Mouse (Mus musculus): ENCODE data around the gene Cpeb3. TPM values are rescaled to one million over a fixed set of nuclear protein-coding genes. Genes with fewer than 3 reads are reported as not detected.
"Not testable (repeated sequence)": the region's sequence is repeated elsewhere in the genome, so short reads cannot be mapped to it uniquely, and the experiment has no call there.

The Cpeb3 gene
- polyA plus RNA-seq, 1 experiment from 2014 or later = 1.2 TPM

DNA sequence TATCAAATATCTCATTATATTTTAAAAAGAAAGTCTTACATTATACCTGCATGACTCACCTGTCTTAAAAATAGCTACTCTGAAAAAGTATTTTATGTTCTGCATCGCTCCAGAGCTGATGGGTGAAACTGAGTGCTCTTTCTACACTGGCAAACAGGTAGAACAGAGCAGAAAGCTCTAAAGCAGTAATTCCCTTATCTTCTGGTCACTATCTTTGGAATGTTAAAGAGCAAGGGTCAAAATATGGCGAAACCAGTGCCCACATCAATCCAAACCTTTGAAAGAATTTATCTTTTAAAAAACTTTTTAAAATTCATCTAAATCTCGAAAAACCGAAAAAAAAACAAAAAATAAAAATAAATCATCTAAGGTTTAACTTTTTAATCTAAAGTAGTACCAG lies 52.4 kb downstream of the Cpeb3 start:
- Histone ChIP-seq H3K4me3 (ENCODE audit: low read depth, low read length) (no peak overlapping the region), H3K4me1 (replicated peaks; ENCODE audit: control insufficient read depth, insufficient read depth) (no peaks in the 10 kb centered on the region), H3K27ac (replicated peaks) (no peak overlapping the region), H3K27me3 (ENCODE audit: control insufficient read depth, insufficient read depth, low read length) (no peaks in the 10 kb centered on the region), H3K4me2 (replicated peaks; ENCODE audit: low read depth) (no peak overlapping the region), H3K9ac (ENCODE audit: low read length) (no peak overlapping the region), H3K36me3 (ENCODE audit: control insufficient read depth, insufficient read depth, low read length) (no peaks in the 10 kb centered on the region), H3K9me3 (ENCODE audit: control insufficient read depth, low read length) (no peaks in the 10 kb centered on the region)
- no peak for ATAC-seq (ENCODE audit: low FRiP score, low TSS enrichment)
- TF ChIP-seq CTCF (IDR thresholded peaks at IDR 0.05; ENCODE audit: low read depth) = no peak
- no peak for TF ChIP-seq EP300 (optimal IDR thresholded peaks at IDR 0.05)
- 59% methylated on average over 4 of the region's 4 CpGs for WGBS
- DNase-seq (ENCODE audit: low spot score) = no peak

DNA sequence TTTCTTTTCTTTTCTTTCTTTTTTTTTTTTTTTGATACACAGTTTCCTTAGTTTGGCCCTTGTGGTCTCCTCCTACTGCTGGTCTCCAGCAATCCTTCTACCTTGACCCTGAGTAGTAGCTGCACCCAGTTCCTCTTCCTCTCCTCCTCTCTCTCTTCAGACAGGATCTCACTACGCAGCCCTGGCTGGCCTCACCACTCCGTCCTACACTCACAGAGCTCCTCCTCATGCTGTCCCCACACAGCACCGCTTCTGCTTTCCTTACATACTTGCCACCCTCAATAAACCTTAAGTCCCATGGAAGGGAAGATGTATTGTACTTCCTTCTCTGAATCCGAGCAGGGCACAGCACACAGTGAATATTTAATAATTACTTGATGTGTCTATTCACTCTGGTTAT lies 61.3 kb downstream of the Cpeb3 start:
- ATAC-seq (ENCODE audit: low FRiP score, low TSS enrichment) = no peak
- Histone ChIP-seq H3K36me3 (ENCODE audit: control insufficient read depth, insufficient read depth, low read length) (no peaks in the 10 kb centered on the region), H3K9ac (ENCODE audit: low read length) (no peak overlapping the region), H3K27me3 (ENCODE audit: control insufficient read depth, insufficient read depth, low read length) (no peaks in the 10 kb centered on the region), H3K27ac (replicated peaks) (no peak overlapping the region), H3K9me3 (ENCODE audit: control insufficient read depth, low read length) (no peaks in the 10 kb centered on the region), H3K4me2 (replicated peaks; ENCODE audit: low read depth) (no peak overlapping the region), H3K4me3 (ENCODE audit: low read depth, low read length) (no peak overlapping the region), H3K4me1 (replicated peaks; ENCODE audit: control insufficient read depth, insufficient read depth) (no peaks in the 10 kb centered on the region)
- TF ChIP-seq CTCF (IDR thresholded peaks at IDR 0.05; ENCODE audit: low read depth) = no peak
- no peak for TF ChIP-seq EP300 (optimal IDR thresholded peaks at IDR 0.05)
- no peak for DNase-seq (ENCODE audit: low spot score)
- WGBS = 69% methylated on average over 4 of the region's 4 CpGs

- no peak overlapping the region for H3K27ac ChIP-seq (replicated peaks)
- no peak overlapping the region for H3K4me2 ChIP-seq (replicated peaks; ENCODE audit: low read depth)
- DNase-seq (ENCODE audit: low spot score) (no peak), ATAC-seq (ENCODE audit: low FRiP score, low TSS enrichment) (no peak)
- 79% methylated on average over 1 of the region's 1 CpGs for WGBS
- no peak for TF ChIP-seq EP300 (optimal IDR thresholded peaks at IDR 0.05)
- no peak for TF ChIP-seq CTCF (IDR thresholded peaks at IDR 0.05; ENCODE audit: low read depth)
- no peaks in the 10 kb centered on the region for H3K4me1 ChIP-seq (replicated peaks; ENCODE audit: control insufficient read depth, insufficient read depth)
- no peaks in the 10 kb centered on the region for H3K9me3 ChIP-seq (ENCODE audit: control insufficient read depth, low read length)
- H3K9ac ChIP-seq (ENCODE audit: low read length) = no peak overlapping the region
- H3K4me3 ChIP-seq (ENCODE audit: low read depth, low read length) = no peak overlapping the region
- no peaks in the 10 kb centered on the region for H3K36me3 ChIP-seq (ENCODE audit: control insufficient read depth, insufficient read depth, low read length)
- H3K27me3 ChIP-seq (ENCODE audit: control insufficient read depth, insufficient read depth, low read length) = no peaks in the 10 kb centered on the region
Measured at GRCm38 (mm10) chr19:37145846-37146245, 62.6 kb downstream of the Cpeb3 start.

- no peak overlapping the region for H3K27ac ChIP-seq (replicated peaks)
- no peak overlapping the region for H3K4me3 ChIP-seq (ENCODE audit: low read depth, low read length)
- no peak overlapping the region for H3K4me2 ChIP-seq (replicated peaks; ENCODE audit: low read depth)
- no peak for ATAC-seq (ENCODE audit: low FRiP score, low TSS enrichment)
- 82% methylated on average over 5 of the region's 5 CpGs for WGBS
- H3K9ac ChIP-seq (ENCODE audit: low read length) = no peak overlapping the region
- H3K9me3 ChIP-seq (ENCODE audit: control insufficient read depth, low read length) = no peaks in the 10 kb centered on the region
- TF ChIP-seq EP300 (optimal IDR thresholded peaks at IDR 0.05) = no peak
- TF ChIP-seq CTCF (IDR thresholded peaks at IDR 0.05; ENCODE audit: low read depth) = no peak
- no peaks in the 10 kb centered on the region for H3K36me3 ChIP-seq (ENCODE audit: control insufficient read depth, insufficient read depth, low read length)
- no peak for DNase-seq (ENCODE audit: low spot score)
- no peaks in the 10 kb centered on the region for H3K27me3 ChIP-seq (ENCODE audit: control insufficient read depth, insufficient read depth, low read length)
- no peaks in the 10 kb centered on the region for H3K4me1 ChIP-seq (replicated peaks; ENCODE audit: control insufficient read depth, insufficient read depth)
Measured at GRCm38 (mm10) chr19:37145401-37145800, 63.0 kb downstream of the Cpeb3 start.

GRCm38 (mm10) chr19:37141623-37142022 lies 66.8 kb downstream of the Cpeb3 start:
- no peak for DNase-seq (ENCODE audit: low spot score)
- no peaks in the 10 kb centered on the region for H3K36me3 ChIP-seq (ENCODE audit: control insufficient read depth, insufficient read depth, low read length)
- no peak overlapping the region for H3K4me2 ChIP-seq (replicated peaks; ENCODE audit: low read depth)
- TF ChIP-seq CTCF (IDR thresholded peaks at IDR 0.05; ENCODE audit: low read depth) = no peak
- no peak for TF ChIP-seq EP300 (optimal IDR thresholded peaks at IDR 0.05)
- H3K9ac ChIP-seq (ENCODE audit: low read length) = no peak overlapping the region
- 53% methylated on average over 4 of the region's 4 CpGs for WGBS
- ATAC-seq (ENCODE audit: low FRiP score, low TSS enrichment) = no peak
- H3K4me3 ChIP-seq (ENCODE audit: low read depth, low read length) = no peak overlapping the region
- H3K27me3 ChIP-seq (ENCODE audit: control insufficient read depth, insufficient read depth, low read length) = no peaks in the 10 kb centered on the region
- no peaks in the 10 kb centered on the region for H3K4me1 ChIP-seq (replicated peaks; ENCODE audit: control insufficient read depth, insufficient read depth)
- H3K9me3 ChIP-seq (ENCODE audit: control insufficient read depth, low read length) = no peaks in the 10 kb centered on the region
- H3K27ac ChIP-seq (replicated peaks) = no peak overlapping the region

DNA sequence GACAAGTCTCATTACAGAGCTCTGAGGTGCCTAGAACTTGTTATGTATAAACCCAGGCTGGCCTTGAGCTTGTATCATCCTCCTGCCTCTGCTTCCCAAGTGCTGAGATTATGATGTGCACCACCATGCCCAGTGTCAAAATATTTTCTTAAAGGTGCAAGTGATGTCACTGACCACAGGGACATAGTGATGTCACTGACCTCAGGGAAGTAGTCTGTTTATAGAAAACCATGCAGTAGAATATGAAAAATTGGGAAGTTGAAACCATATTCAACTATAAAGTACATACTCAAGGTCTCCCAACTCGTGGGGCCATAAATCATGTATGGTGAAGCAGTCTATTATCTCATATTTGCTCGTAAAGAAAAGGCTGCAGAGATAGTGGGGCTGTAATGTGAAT lies 71.3 kb downstream of the Cpeb3 start:
- Histone ChIP-seq H3K9ac (ENCODE audit: low read length) (no peak overlapping the region), H3K4me3 (ENCODE audit: low read depth, low read length) (no peak overlapping the region), H3K27ac (replicated peaks) (no peak overlapping the region), H3K9me3 (ENCODE audit: control insufficient read depth, low read length) (no peaks in the 10 kb centered on the region), H3K36me3 (ENCODE audit: control insufficient read depth, insufficient read depth, low read length) (no peaks in the 10 kb centered on the region), H3K4me1 (replicated peaks; ENCODE audit: control insufficient read depth, insufficient read depth) (no peaks in the 10 kb centered on the region), H3K4me2 (replicated peaks; ENCODE audit: low read depth) (no peak overlapping the region), H3K27me3 (ENCODE audit: control insufficient read depth, insufficient read depth, low read length) (no peaks in the 10 kb centered on the region)
- WGBS = 30% methylated on average over 2 of the region's 2 CpGs
- DNase-seq (ENCODE audit: low spot score) (no peak), ATAC-seq (ENCODE audit: low FRiP score, low TSS enrichment) (no peak)
- no peak for TF ChIP-seq CTCF (IDR thresholded peaks at IDR 0.05; ENCODE audit: low read depth)
- no peak for TF ChIP-seq EP300 (optimal IDR thresholded peaks at IDR 0.05)

DNA sequence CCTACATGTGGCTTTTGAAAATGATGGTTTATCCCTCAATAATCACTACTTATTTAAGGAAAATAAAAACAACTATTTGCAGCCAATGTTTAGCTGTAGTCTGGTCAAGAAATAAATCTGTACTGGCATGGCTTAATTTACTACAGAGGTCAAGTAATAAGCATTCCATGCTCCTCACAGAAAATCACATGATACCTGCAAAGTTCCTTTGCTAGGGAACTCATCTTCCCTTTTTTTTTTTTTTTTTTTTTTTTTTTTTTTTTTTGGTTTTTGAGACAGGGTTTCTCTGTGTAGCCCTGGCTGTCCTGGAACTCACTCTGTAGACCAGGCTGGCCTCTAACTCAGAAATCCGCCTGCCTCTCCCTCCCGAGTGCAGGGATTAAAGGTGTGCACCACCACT lies 72.9 kb downstream of the Cpeb3 start:
- H3K9ac ChIP-seq (ENCODE audit: low read length); H3K4me1 ChIP-seq (replicated peaks; ENCODE audit: control insufficient read depth, insufficient read depth); H3K27ac ChIP-seq (replicated peaks); H3K27me3 ChIP-seq (ENCODE audit: control insufficient read depth, insufficient read depth, low read length); H3K4me3 ChIP-seq (ENCODE audit: low read depth, low read length); DNase-seq (ENCODE audit: low spot score); H3K4me2 ChIP-seq (replicated peaks; ENCODE audit: low read depth); H3K9me3 ChIP-seq (ENCODE audit: control insufficient read depth, low read length); H3K36me3 ChIP-seq (ENCODE audit: control insufficient read depth, insufficient read depth, low read length); ATAC-seq (ENCODE audit: low FRiP score, low TSS enrichment): not testable (repeated sequence)
- WGBS = 84% methylated on average over 2 of the region's 2 CpGs
